Mouse (Mus musculus) neural tube, embryonic 14.5 days (tissue): ENCODE measurements around the gene Slx1b. TPM values are rescaled to one million over a fixed set of nuclear protein-coding genes. Genes with fewer than 3 reads are reported as not detected.
A peak's percentile ranks its signal among the peaks of the same experiment; 100 is the strongest.

Experiments used
- ATAC-seq: fragments of 200-750 bp; cut with Nextera tagmentation; 2 replicates; pipeline ENCODE4 v1.8.0; 2017; ENCODE audit warnings: low read depth, mild to moderate bottlenecking, moderate TSS enrichment, moderate library complexity
- H3K27ac ChIP-seq: fragments of 300-500 bp; sonication (generic); 2 replicates; pipeline ENCODE4 v1.5.1; 2014; ENCODE audit warnings: low read depth, mild to moderate bottlenecking, control low read depth, low read length, moderate library complexity, mixed read lengths
- H3K27me3 ChIP-seq: fragments of 300-500 bp; sonication (generic); 2 replicates; pipeline ENCODE4 v1.6.1; 2014; ENCODE audit warnings: low read length; ENCODE audit not compliant: control insufficient read depth, insufficient read depth
- H3K36me3 ChIP-seq: fragments of 300-500 bp; sonication (generic); 2 replicates; pipeline ENCODE4 v1.6.1; 2014; ENCODE audit warnings: low read length, mixed read lengths; ENCODE audit not compliant: control insufficient read depth, insufficient read depth
- H3K4me1 ChIP-seq: fragments of 300-500 bp; sonication (generic); 2 replicates; pipeline ENCODE4 v1.6.1; 2014; ENCODE audit warnings: low read length; ENCODE audit not compliant: control insufficient read depth, insufficient read depth
- H3K4me2 ChIP-seq: fragments of 300-500 bp; sonication (generic); 2 replicates; pipeline ENCODE4 v1.6.1; 2014; ENCODE audit warnings: mild to moderate bottlenecking, low read depth, low read length, control low read depth
- H3K4me3 ChIP-seq: fragments of 300-500 bp; sonication (generic); 2 replicates; pipeline ENCODE4 v1.5.1; 2014; ENCODE audit warnings: low read depth, low read length, control low read depth, mixed read lengths
- H3K9ac ChIP-seq: fragments of 300-500 bp; sonication (generic); replicated peaks from 2 replicates; pipeline ENCODE4 v1.6.1; 2014; ENCODE audit warnings: low read depth, mild to moderate bottlenecking, control low read depth, low read length, mixed read lengths
- H3K9me3 ChIP-seq: fragments of 300-500 bp; sonication (generic); 2 replicates; pipeline ENCODE4 v1.6.1; 2016; ENCODE audit warnings: low read length; ENCODE audit not compliant: control insufficient read depth
- WGBS: fragments of 180-500 bp; shearing (Covaris S2); extraction: QIAGEN DNeasy Blood & Tissue Kit; methylation state at CpG from one replicate; pipeline ENCODE4 v1.1.7; 2014; 5-methylcytosine and 5-hydroxymethylcytosine counted together
- polyA plus RNA-seq: library from polyadenylated mRNA; unstranded; fragments of >200 nt; fragmentation: Nextera tagmentation; extraction: Ambion mirVana; gene quantifications from 2 replicates; pipeline ENCODE4 v1.2.1, GENCODE M21; 2014

The Slx1b gene
- polyA plus RNA-seq, 1 experiment from 2014 or later: 11.2 TPM

DNA sequence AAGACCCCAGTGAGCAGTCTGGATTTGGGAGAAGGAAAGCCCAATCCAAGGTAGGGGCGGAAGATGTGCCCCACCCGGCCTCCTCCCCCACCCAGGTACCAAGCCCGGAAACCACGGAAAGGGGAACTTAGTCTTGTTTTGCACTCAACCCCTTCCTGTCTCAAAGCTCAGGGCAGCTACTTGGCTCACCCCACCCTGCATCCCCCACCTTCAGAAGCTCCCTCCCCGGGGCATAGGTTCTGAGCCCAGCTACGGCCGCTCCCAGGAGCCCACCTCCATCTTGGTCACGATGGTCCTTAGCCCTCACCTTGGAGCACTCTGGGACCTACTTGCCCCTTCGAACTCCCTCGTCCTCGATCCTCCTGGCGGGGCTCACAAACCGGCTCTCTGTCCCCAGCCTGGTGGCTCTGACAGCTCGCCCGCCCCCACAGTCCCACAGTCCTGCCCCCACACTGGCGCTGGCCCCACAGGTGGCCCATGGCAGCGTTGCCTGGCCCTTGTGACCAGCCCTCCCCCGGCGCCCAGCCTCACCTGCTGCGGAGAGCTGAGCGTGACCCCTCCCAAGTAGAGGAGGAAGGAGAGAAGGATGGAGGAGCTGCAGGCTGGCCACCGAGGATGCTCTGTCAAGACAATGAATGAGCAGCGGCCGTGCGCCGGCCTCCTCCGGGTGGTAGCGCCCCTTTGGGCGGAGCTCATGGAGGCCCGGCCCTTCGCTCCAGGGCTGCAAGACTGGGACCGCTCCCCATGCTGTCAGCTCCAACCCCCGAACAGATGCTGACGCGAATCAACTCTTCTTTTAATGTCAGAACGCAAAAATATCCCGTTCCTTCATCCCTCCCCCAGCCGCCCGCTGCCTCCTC is 8.8 kb upstream of the Slx1b start:
- WGBS: 2% methylated on average over 39 of the region's 39 CpGs
- Histone ChIP-seq H3K9me3 (no peaks in the 10 kb centered on the region), H3K4me1 (peaks cover 17% of the 10 kb centered on the region; the same call in 1 of the 2 replicates), H3K36me3 (peaks cover 7% of the 10 kb centered on the region), H3K4me2 (peak overlapping the region; percentile 63), H3K27ac (peak overlapping the region; percentile 68), H3K4me3 (peak overlapping the region; percentile 62), H3K9ac (peak overlapping the region; percentile 83), H3K27me3 (no peaks in the 10 kb centered on the region)
- peak; percentile 83 for ATAC-seq

DNA sequence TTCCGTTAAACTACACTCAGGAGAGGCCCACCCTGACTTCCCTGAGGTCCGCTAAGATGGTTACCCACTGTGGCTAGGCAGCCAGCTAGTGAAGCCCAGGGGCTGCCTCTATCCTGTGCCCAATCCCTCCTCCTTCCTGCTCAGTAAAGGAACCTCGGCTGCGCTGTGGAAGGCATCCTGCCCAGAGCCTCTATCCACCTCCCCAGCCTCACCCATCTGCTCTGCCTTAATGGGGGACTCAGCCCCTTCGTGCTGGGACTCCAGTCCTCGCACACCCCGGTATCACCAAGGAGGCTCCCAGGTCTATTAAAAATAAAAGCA is 8.1 kb upstream of the Slx1b start:
- Histone ChIP-seq H3K27me3 (no peaks in the 10 kb centered on the region), H3K27ac (no peak overlapping the region; the same call in 1 of the 2 replicates), H3K9ac (peak overlapping the region; percentile 83), H3K36me3 (peaks cover 7% of the 10 kb centered on the region), H3K9me3 (no peaks in the 10 kb centered on the region), H3K4me2 (peak overlapping the region; percentile 63), H3K4me1 (peaks cover 17% of the 10 kb centered on the region; the same call in 1 of the 2 replicates), H3K4me3 (peak overlapping the region; percentile 62)
- peak; percentile 19; the same call in 1 of the 2 replicates for ATAC-seq
- WGBS: 14% methylated on average over 7 of the region's 7 CpGs

DNA sequence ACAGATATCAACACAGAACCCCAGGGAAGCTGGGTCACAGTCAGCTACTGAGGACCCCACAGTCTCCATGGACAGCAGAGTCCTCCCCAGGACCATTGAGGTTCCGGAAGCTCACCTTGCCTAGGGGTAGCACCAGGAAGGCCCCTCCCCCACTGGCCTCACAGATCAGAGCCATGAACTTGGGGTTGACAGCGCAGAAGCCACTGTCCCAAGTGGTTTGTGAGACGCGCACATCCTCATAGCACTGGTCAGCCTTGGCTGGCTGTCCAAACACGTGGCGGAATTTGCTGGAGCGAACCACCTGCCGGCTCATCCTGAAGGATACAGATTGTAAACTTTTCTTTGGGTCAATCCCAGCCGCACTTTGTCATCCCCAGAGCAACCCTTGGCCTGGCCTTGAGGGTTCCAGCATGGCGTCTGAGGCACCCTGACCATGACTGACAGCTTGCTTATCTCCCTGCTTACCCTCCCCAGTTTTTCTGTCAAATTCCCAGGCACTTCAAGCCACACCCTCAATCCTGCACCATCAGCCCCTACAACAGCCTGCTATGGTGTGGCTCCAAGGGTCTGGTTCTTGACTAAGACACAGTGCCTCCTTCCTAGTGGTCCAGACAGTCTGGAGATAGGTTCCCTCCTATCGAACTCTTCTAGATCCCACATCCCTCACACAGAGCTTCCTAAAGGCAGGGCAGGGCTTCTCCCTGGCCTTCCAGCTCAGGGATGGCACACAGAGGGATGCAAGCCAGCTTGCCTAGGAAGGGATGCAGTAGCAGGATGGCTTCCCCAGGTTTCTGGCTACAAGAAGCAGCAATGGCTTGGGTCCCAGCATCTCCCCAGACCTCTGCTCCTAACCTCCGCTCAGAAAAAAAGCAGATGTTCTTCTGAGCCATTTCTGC is 7.5 kb upstream of the Slx1b start:
- WGBS: 74% methylated on average over 12 of the region's 12 CpGs
- Histone ChIP-seq H3K4me2 (peak overlapping the region; percentile 63), H3K4me3 (peak overlapping the region; percentile 62), H3K9me3 (no peaks in the 10 kb centered on the region), H3K27me3 (no peaks in the 10 kb centered on the region), H3K36me3 (peaks cover 7% of the 10 kb centered on the region), H3K27ac (no peak overlapping the region), H3K9ac (peak overlapping the region; percentile 83), H3K4me1 (peaks cover 17% of the 10 kb centered on the region; the same call in 1 of the 2 replicates)
- no peak for ATAC-seq

DNA sequence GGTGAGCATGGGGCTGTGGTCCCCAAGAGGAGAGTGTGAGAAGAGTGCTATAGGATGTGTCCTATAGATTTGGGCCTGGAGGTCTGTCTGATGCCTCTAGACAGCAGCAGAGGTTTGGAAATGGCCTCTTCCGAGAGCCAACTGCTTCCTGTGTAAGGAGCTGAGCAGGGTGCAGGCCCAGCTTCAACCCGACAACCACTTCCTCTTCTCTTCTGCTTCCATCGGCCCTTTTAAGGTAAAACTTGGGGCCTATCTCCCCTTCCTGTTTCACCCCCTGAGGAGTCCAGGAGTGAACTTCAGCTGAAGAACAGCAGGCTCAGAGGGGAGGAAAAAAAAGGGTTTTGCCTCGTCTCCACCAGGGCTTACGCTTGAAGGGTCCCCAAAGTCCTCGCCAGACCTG is 6.8 kb upstream of the Slx1b start:
- H3K4me2 ChIP-seq: peak overlapping the region; percentile 63; the same call in 1 of the 2 replicates
- no peaks in the 10 kb centered on the region for H3K9me3 ChIP-seq
- H3K36me3 ChIP-seq: peaks cover 7% of the 10 kb centered on the region
- no peak for ATAC-seq
- no peak overlapping the region for H3K27ac ChIP-seq
- no peaks in the 10 kb centered on the region for H3K27me3 ChIP-seq
- H3K9ac ChIP-seq: no peak overlapping the region
- 81% methylated on average over 6 of the region's 6 CpGs for WGBS
- H3K4me1 ChIP-seq: peaks cover 17% of the 10 kb centered on the region
- no peak overlapping the region; the same call in 1 of the 2 replicates for H3K4me3 ChIP-seq

DNA sequence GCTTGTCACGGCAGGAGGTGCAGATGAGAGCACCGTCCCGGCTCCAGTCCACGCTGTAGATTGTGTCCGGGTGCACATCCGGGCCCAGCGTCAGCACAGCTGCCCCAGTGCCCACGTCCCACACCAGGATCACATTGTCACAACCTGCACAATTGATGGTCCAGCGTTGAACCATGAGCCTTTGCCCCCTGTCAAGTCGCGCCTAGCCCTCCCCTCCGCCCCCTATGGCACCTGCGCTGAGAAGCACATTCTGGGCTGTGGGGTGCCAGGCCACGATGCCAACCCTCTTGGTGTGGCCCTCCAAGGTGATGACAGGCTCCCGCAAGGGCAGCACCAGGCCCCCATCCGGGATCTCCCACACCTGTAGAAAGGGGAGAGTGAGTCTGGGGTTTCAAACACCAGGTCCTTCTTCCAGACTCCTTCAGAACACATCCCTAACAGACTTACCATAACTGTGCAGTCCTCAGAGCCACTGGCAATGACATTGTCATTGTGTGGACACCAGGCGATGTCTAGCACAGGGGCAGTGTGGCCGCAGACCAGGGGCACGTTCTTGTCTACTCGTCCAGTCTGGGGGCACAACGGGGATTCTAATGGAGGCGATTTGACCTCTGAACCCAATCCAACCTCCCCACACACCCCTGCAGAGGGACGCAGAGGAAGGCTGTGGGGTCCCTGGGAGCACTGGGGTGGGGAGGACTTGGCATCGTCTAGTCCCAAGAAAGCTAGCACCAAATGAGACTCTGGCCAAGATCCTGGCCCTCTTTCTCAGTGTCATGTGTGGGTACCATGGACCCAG is 6.2 kb upstream of the Slx1b start:
- Histone ChIP-seq H3K27ac (no peak overlapping the region), H3K4me3 (no peak overlapping the region), H3K4me1 (peaks cover 23% of the 10 kb centered on the region), H3K4me2 (peak overlapping the region; percentile 23; the same call in 1 of the 2 replicates), H3K9me3 (no peaks in the 10 kb centered on the region), H3K36me3 (peaks cover 7% of the 10 kb centered on the region), H3K9ac (0 out of 2 replicates have a peak overlapping the region, but pooled peaks have one; percentile 25), H3K27me3 (no peaks in the 10 kb centered on the region)
- WGBS: 61% methylated on average over 24 of the region's 24 CpGs
- no peak for ATAC-seq

DNA sequence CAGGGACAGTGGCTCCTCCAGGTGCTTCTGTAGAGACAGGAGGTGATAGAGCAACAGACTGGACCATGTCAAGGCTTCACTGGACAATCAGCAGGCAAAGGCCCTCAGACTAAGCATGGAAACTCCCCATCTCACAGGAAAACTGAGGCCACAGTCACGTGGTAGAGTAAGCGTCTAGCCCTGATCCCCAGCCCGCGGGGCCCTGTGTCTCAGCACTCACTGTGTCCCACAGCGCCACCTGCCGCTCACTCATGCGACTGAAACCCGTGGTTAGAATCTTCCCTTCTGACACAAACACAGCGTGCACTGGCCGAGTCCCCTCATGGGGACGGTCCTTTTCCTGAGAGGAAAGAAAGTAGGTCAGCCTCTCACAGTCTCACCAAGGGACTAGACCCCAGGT is 5.5 kb upstream of the Slx1b start:
- Histone ChIP-seq H3K27me3 (no peaks in the 10 kb centered on the region), H3K36me3 (peaks cover 7% of the 10 kb centered on the region), H3K4me3 (no peak overlapping the region), H3K9me3 (no peaks in the 10 kb centered on the region), H3K4me1 (peaks cover 26% of the 10 kb centered on the region), H3K4me2 (peak overlapping the region; percentile 23; the same call in 1 of the 2 replicates), H3K9ac (0 out of 2 replicates have a peak overlapping the region, but pooled peaks have one; percentile 25), H3K27ac (no peak overlapping the region)
- peak; percentile 39; the same call in 1 of the 2 replicates for ATAC-seq
- WGBS: 2% methylated on average over 11 of the region's 11 CpGs

DNA sequence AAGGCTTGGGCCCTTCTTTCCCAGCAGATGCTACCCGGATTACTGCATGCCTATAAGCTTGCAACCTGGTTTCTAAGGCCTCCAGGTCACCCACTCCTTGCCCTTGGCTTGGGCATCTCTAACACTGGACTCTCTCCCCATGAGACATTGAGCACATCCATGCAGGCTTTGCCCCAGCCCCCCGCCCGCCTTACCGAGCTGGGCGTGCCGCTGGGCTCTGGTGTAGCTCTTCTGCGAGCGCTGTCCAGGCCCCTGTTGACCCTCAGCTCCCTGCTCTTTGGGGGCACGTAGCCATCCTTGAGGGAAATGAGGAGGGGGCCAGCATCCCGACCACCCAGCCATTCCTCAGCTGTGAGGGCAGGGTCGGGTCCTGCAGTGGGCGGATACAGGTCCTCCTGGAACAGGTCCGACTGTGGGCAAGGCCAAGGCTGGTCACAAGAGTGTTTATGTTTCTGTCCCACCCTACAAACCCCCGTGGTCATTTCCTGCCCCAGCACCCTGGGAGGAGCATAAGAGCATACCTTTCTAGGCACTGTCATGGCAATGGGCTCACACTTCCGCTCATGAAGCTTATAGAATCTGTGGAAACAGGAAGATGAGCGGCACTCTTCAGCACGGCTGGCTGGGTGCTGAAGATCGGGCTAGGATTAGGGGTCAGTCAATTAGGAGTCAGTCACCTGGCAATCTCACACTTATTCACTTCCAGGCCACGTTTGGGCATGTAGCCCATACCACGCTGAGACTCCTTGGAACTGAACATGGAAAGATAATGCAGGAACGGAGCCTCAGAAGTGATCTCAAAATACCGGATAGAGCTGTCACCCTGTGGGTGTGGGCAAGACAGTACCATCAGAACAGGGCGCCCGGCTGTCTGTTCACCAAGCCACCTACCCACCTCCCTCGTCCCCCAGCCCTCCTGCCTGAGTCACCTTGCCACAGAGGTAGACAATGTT is 4.8 kb upstream of the Slx1b start:
- peaks cover 7% of the 10 kb centered on the region for H3K36me3 ChIP-seq
- no peaks in the 10 kb centered on the region for H3K9me3 ChIP-seq
- WGBS: 85% methylated on average over 25 of the region's 25 CpGs
- H3K4me3 ChIP-seq: no peak overlapping the region
- peaks cover 26% of the 10 kb centered on the region for H3K4me1 ChIP-seq
- no peaks in the 10 kb centered on the region for H3K27me3 ChIP-seq
- no peak overlapping the region for H3K27ac ChIP-seq
- no peak overlapping the region; the same call in 1 of the 2 replicates for H3K4me2 ChIP-seq
- H3K9ac ChIP-seq: no peak overlapping the region
- no peak for ATAC-seq
